Mouse (Mus musculus) CH12.LX (cell line): ENCODE results near the gene Cdc14a. TPM values are rescaled to one million over a fixed set of nuclear protein-coding genes. Genes with fewer than 3 reads are reported as not detected.

Experiments
- DNase-seq: peaks from one replicate; pipeline ENCODE4 v3.0.0-alpha.2; 2013; ENCODE audit errors: extremely low read depth
- H3K27ac ChIP-seq: 2 replicates; pipeline ENCODE4 v1.5.1; 2012; ENCODE audit warnings: low read depth, mild to moderate bottlenecking, control low read depth, moderate library complexity; ENCODE audit not compliant: insufficient read depth
- H3K27me3 ChIP-seq: replicated peaks from 2 replicates; pipeline ENCODE3; 2012; ENCODE audit warnings: inconsistent platforms
- H3K36me3 ChIP-seq, 2 experiments: replicated peaks in 1 of 2; 2 replicates each; pipeline versions ENCODE3 to v1.6.1; 2012; ENCODE audit warnings: inconsistent platforms in 1 of 2, low read length in 1 of 2, mild to moderate bottlenecking in 1 of 2, mixed read lengths in 1 of 2, moderate library complexity in 1 of 2; ENCODE audit not compliant: control insufficient read depth in 1 of 2, insufficient read depth in 1 of 2
- H3K4me1 ChIP-seq, 2 experiments: 2 replicates each; pipeline ENCODE4 v1.6.1; 2012; ENCODE audit warnings: inconsistent platforms in 1 of 2, moderate library complexity in 1 of 2; ENCODE audit not compliant: insufficient read depth in 2 of 2, control insufficient read depth in 1 of 2
- H3K4me2 ChIP-seq: 2 replicates; pipeline ENCODE4 v1.6.1; 2012; ENCODE audit warnings: low read depth, mild to moderate bottlenecking, control low read depth; ENCODE audit not compliant: poor library complexity, insufficient read depth, severe bottlenecking
- H3K4me3 ChIP-seq, 3 experiments: fragments of 150-350 bp in 1 of 3; sonication (generic) in 1 of 3; replicated peaks in 1 of 3; 2 replicates each; pipeline versions ENCODE3 to v1.5.1; 2011 to 2012; ENCODE audit warnings: low read depth in 2 of 3, low read length in 2 of 3, mild to moderate bottlenecking in 2 of 3, moderate library complexity in 2 of 3, control low read depth in 1 of 3, improper control_type of control experiment in 1 of 3, inconsistent platforms in 1 of 3, mixed read lengths in 1 of 3; ENCODE audit not compliant: poor library complexity in 1 of 3
- H3K79me2 ChIP-seq: replicated peaks from 2 replicates; pipeline ENCODE4 v1.6.1; 2012; ENCODE audit warnings: mild to moderate bottlenecking, moderate library complexity; ENCODE audit not compliant: control insufficient read depth, poor library complexity, insufficient read depth, severe bottlenecking; ENCODE audit errors: extremely low read depth
- H3K9ac ChIP-seq: 2 replicates; pipeline ENCODE4 v1.6.1; 2012; ENCODE audit warnings: low read depth, mild to moderate bottlenecking, control low read depth, moderate library complexity; ENCODE audit not compliant: insufficient read depth
- H3K9me3 ChIP-seq: replicated peaks from 2 replicates; pipeline ENCODE3; 2012; ENCODE audit warnings: low read length, inconsistent platforms, mixed read lengths
- CHD2 ChIP-seq: IDR thresholded peaks from 2 replicates; pipeline ENCODE4 v1.6.1; 2011; ENCODE audit warnings: low read length, improper control_type of control experiment
- ELF1 ChIP-seq: IDR thresholded peaks from 2 replicates; pipeline ENCODE4 v1.6.1; 2014; ENCODE audit warnings: low read depth, mild to moderate bottlenecking, inconsistent platforms, low read length, improper control_type of control experiment
- ETS1 ChIP-seq: conservative IDR thresholded peaks from 2 replicates; pipeline ENCODE4 v1.6.1; 2012; ENCODE audit warnings: low read depth, mild to moderate bottlenecking, inconsistent platforms, low read length, improper control_type of control experiment, moderate library complexity
- HCFC1 ChIP-seq: IDR thresholded peaks from 2 replicates; pipeline ENCODE4 v1.6.1; 2012; ENCODE audit warnings: low read depth, mild to moderate bottlenecking, inconsistent platforms, low read length, improper control_type of control experiment
- JUN ChIP-seq: IDR thresholded peaks from 2 replicates; pipeline ENCODE4 v1.6.1; 2011; ENCODE audit warnings: low read depth, mild to moderate bottlenecking, low read length, improper control_type of control experiment, moderate library complexity; ENCODE audit not compliant: insufficient read depth
- MAFK ChIP-seq: IDR thresholded peaks from 2 replicates; pipeline ENCODE4 v1.6.1; 2011; ENCODE audit warnings: low read length, improper control_type of control experiment; ENCODE audit not compliant: insufficient replicate concordance
- MXI1 ChIP-seq: IDR thresholded peaks from 2 replicates; pipeline ENCODE4 v1.6.1; 2011; ENCODE audit warnings: mild to moderate bottlenecking, low read depth, low read length, improper control_type of control experiment
- MYC ChIP-seq: IDR thresholded peaks from 2 replicates; pipeline ENCODE4 v1.6.1; 2011; ENCODE audit warnings: low read depth, mild to moderate bottlenecking, improper control_type of control experiment, low read length
- RAD21 ChIP-seq: IDR thresholded peaks from 2 replicates; pipeline ENCODE4 v1.6.1; 2011; ENCODE audit warnings: low read depth, mild to moderate bottlenecking, low read length, improper control_type of control experiment, moderate library complexity
- SIN3A ChIP-seq: IDR thresholded peaks from 2 replicates; pipeline ENCODE4 v1.6.1; 2012; ENCODE audit warnings: low read length, improper control_type of control experiment, inconsistent platforms
- TBP ChIP-seq: conservative IDR thresholded peaks from 2 replicates; pipeline ENCODE4 v1.6.1; 2011; ENCODE audit warnings: low read depth, low read length, improper control_type of control experiment
- TCF12 ChIP-seq: IDR thresholded peaks from 2 replicates; pipeline ENCODE4 v1.6.1; 2014; ENCODE audit warnings: low read depth, mild to moderate bottlenecking, inconsistent platforms, low read length, improper control_type of control experiment
- UBTF ChIP-seq: IDR thresholded peaks from 2 replicates; pipeline ENCODE4 v1.6.1; 2012; ENCODE audit warnings: low read depth, mild to moderate bottlenecking, inconsistent platforms, low read length, improper control_type of control experiment, moderate library complexity
- USF1 ChIP-seq: IDR thresholded peaks from 2 replicates; pipeline ENCODE4 v1.6.1; 2014; ENCODE audit warnings: low read depth, mild to moderate bottlenecking, inconsistent platforms, low read length, improper control_type of control experiment
- USF2 ChIP-seq: conservative IDR thresholded peaks from 2 replicates; pipeline ENCODE4 v1.6.1; 2011; ENCODE audit warnings: low read depth, low read length, improper control_type of control experiment
- ZMIZ1 ChIP-seq: IDR thresholded peaks from 2 replicates; pipeline ENCODE4 v1.6.1; 2012; ENCODE audit warnings: low read depth, mild to moderate bottlenecking, inconsistent platforms, low read length, improper control_type of control experiment
- ZNF384 ChIP-seq: IDR thresholded peaks from 2 replicates; pipeline ENCODE4 v1.6.1; 2012; ENCODE audit warnings: low read depth, low read length, improper control_type of control experiment, inconsistent platforms
- dilution Hi-C: fragments of 300-500 bp; cut with MboI; formaldehyde crosslinking; loops from 2 replicates; pipeline ENCODE4 v1.14.3; 2020; ENCODE audit warnings: low sequenced_read_pairs; ENCODE audit not compliant: extremely low pct_unique_long_range_greater_than_20kb, extremely low pct_ligation_motif_present
- in situ Hi-C: fragments of 300-500 bp; cut with MboI; formaldehyde crosslinking; loops from 3 replicates; pipeline ENCODE4 v1.14.3; 2019; ENCODE audit warnings: low sequenced_read_pairs, low pct_ligation_motif_present, low pct_unique_long_range_greater_than_20kb, mixed read lengths
- polyA plus RNA-seq: library from polyadenylated mRNA; unstranded; fragments of >175 nt; gene quantifications from 2 replicates; pipeline ENCODE4 v1.2.1, GENCODE M21; 2012; ENCODE audit warnings: low read depth; ENCODE audit not compliant: insufficient read length
- total RNA-seq, 2 experiments: library from RNA; depleted of rRNA; stranded (reverse); fragments of 300-350 nt in 1 of 2; fragments of >200 nt in 1 of 2; gene quantifications; 2 replicates each; pipeline ENCODE4 v1.2.3; 2012 to 2014

Gene Cdc14a
- total and polyA plus RNA-seq, 3 experiments, result 9.4 to 12.1 (median 9.8) TPM

- Histone ChIP-seq H3K9ac (no peak overlapping the region), H3K27ac (no peak overlapping the region), H3K4me1 (peaks cover 15 to 29% of the 10 kb centered on the region in 2 experiments), H3K4me2 (no peak overlapping the region), H3K79me2 (no peaks in the 10 kb centered on the region), H3K36me3 (no peaks in the 10 kb centered on the region), H3K4me3 (no peak overlapping the region), H3K27me3 (no peaks in the 10 kb centered on the region), H3K9me3 (no peaks in the 10 kb centered on the region)
- DNase-seq, result no peak
- TF ChIP-seq USF1 (no peak), JUN (no peak), ETS1 (no peak), USF2 (no peak), CHD2 (no peak), RAD21 (no peak), MYC (no peak), TCF12 (no peak), TBP (no peak), ZMIZ1 (no peak), SIN3A (no peak), MAFK (no peak), ELF1 (no peak), HCFC1 (no peak), MXI1 (no peak), UBTF (no peak)
- dilution Hi-C loops, result no loop called here
- in situ Hi-C loops, result no loop called here
Observed at GRCm38 (mm10) chr3:116464318-116464717, 40.5 kb upstream of the Cdc14a start.

GRCm38 (mm10) chr3:116461053-116461452, 37.2 kb upstream of the Cdc14a start:
- H3K4me1 ChIP-seq, result peaks cover 3 to 13% of the 10 kb centered on the region in 2 experiments; a peak in 3 of 4 replicates
- dilution Hi-C loops (no loop called here), in situ Hi-C loops (no loop called here)
- no peak overlapping the region for H3K4me2 ChIP-seq
- no peak overlapping the region for H3K4me3 ChIP-seq
- H3K9me3 ChIP-seq, result no peaks in the 10 kb centered on the region
- no peaks in the 10 kb centered on the region for H3K27me3 ChIP-seq
- no peak overlapping the region for H3K27ac ChIP-seq
- no peak for DNase-seq
- no peak overlapping the region for H3K9ac ChIP-seq
- H3K79me2 ChIP-seq, result no peaks in the 10 kb centered on the region
- H3K36me3 ChIP-seq, result no peaks in the 10 kb centered on the region
- TF ChIP-seq TBP, result no peak
- TF ChIP-seq ZNF384, result no peak
